Mouse (Mus musculus) erythroblast, embryonic 14.5 days (primary cell): ENCODE results near the gene Hgfac.

Experiments used
- GATA1 ChIP-seq: IDR thresholded peaks from 2 replicates; pipeline ENCODE4 v1.6.1; 2012; ENCODE audit warnings: low read length, inconsistent platforms, mixed read lengths
- TAL1 ChIP-seq: IDR thresholded peaks from 3 replicates; pipeline ENCODE4 v1.6.1; 2012; ENCODE audit warnings: low read length, inconsistent platforms, mixed read lengths

- no peak for TF ChIP-seq GATA1
- TF ChIP-seq TAL1: no peak
Observed at GRCm38 (mm10) chr5:35058216-35058615, 16.9 kb downstream of the Hgfac start.
